Mouse (Mus musculus) kidney, postnatal 10 days (tissue): ENCODE data around the gene Trp53rkb.

Experiments
- DNase-seq: peaks from one replicate; pipeline ENCODE4 v3.0.0; 2021; ENCODE audit warnings: mixed read lengths

The Trp53rkb gene

GRCm38 (mm10) chr2:166834796-166835195, 42.5 kb downstream of the Trp53rkb start:
- DNase-seq = no peak

GRCm38 (mm10) chr2:166835581-166835980, 43.2 kb downstream of the Trp53rkb start:
- no peak for DNase-seq

GRCm38 (mm10) chr2:166841813-166842212, 49.5 kb downstream of the Trp53rkb start:
- DNase-seq = no peak
